Mouse (Mus musculus): Measurements from ENCODE around the gene Rnf43. TPM values are rescaled to one million over a fixed set of nuclear protein-coding genes. Genes with fewer than 3 reads are reported as not detected.

Gene Rnf43
- polyA plus RNA-seq, 2 experiments = 4.7 to 6.5 TPM

GRCm38 (mm10) chr11:87682838-87683571 is 20.5 kb downstream of the Rnf43 start:
- H3K4me3 ChIP-seq (replicated peaks; ENCODE audit: low read length) = no peak overlapping the region
- H3K4me1 ChIP-seq (ENCODE audit: control insufficient read depth, insufficient read depth, low read length) = no peaks in the 10 kb centered on the region; the same call in 1 of the 2 replicates
- no peak overlapping the region for H3K27ac ChIP-seq (replicated peaks; ENCODE audit: low read depth, low read length)
- no peaks in the 10 kb centered on the region for H3K36me3 ChIP-seq (ENCODE audit: control insufficient read depth, insufficient read depth, low read length)
- WGBS = 27% methylated on average over 13 of the region's 13 CpGs
- no peak overlapping the region for H3K4me2 ChIP-seq (replicated peaks; ENCODE audit: low read depth, low read length, severe bottlenecking)
- no peaks in the 10 kb centered on the region for H3K27me3 ChIP-seq (ENCODE audit: control insufficient read depth, insufficient read depth, low read length)
- DNase-seq (ENCODE audit: low spot score) (no peak), ATAC-seq (ENCODE audit: low FRiP score, low read depth) (no peak)
- H3K9me3 ChIP-seq (ENCODE audit: control insufficient read depth, low read length) = no peaks in the 10 kb centered on the region
- H3K9ac ChIP-seq (ENCODE audit: low read depth, low read length, severe bottlenecking) = no peak overlapping the region
- no peak for TF ChIP-seq POLR2A (IDR thresholded peaks at IDR 0.05; ENCODE audit: borderline replicate concordance, extremely low read depth, insufficient read depth, insufficient read length)

GRCm38 (mm10) chr11:87686407-87686806 is 23.9 kb downstream of the Rnf43 start:
- no peaks in the 10 kb centered on the region for H3K9me3 ChIP-seq (ENCODE audit: control insufficient read depth, low read length)
- no peak overlapping the region for H3K9ac ChIP-seq (ENCODE audit: low read depth, low read length, severe bottlenecking)
- H3K4me3 ChIP-seq (replicated peaks; ENCODE audit: low read length) = no peak overlapping the region
- peaks cover 12% of the 10 kb centered on the region for H3K4me1 ChIP-seq (ENCODE audit: control insufficient read depth, insufficient read depth, low read length)
- TF ChIP-seq POLR2A (IDR thresholded peaks at IDR 0.05; ENCODE audit: borderline replicate concordance, extremely low read depth, insufficient read depth, insufficient read length) = no peak
- no peaks in the 10 kb centered on the region for H3K36me3 ChIP-seq (ENCODE audit: control insufficient read depth, insufficient read depth, low read length)
- H3K27me3 ChIP-seq (ENCODE audit: control insufficient read depth, insufficient read depth, low read length) = no peaks in the 10 kb centered on the region
- H3K27ac ChIP-seq (replicated peaks; ENCODE audit: low read depth, low read length) = no peak overlapping the region
- no peak overlapping the region for H3K4me2 ChIP-seq (replicated peaks; ENCODE audit: low read depth, low read length, severe bottlenecking)
- no peak for DNase-seq (ENCODE audit: low spot score)
- ATAC-seq (ENCODE audit: low FRiP score, low read depth) = no peak
- 58% methylated on average over 7 of the region's 7 CpGs for WGBS

- WGBS = 62% methylated on average over 15 of the region's 15 CpGs
- Histone ChIP-seq H3K36me3 (ENCODE audit: control insufficient read depth, insufficient read depth, low read length) (no peaks in the 10 kb centered on the region), H3K4me2 (replicated peaks; ENCODE audit: low read depth, low read length, severe bottlenecking) (no peak overlapping the region), H3K4me1 (ENCODE audit: control insufficient read depth, insufficient read depth, low read length) (peaks cover 12% of the 10 kb centered on the region), H3K9me3 (ENCODE audit: control insufficient read depth, low read length) (no peaks in the 10 kb centered on the region), H3K9ac (ENCODE audit: low read depth, low read length, severe bottlenecking) (no peak overlapping the region), H3K27ac (replicated peaks; ENCODE audit: low read depth, low read length) (no peak overlapping the region), H3K4me3 (replicated peaks; ENCODE audit: low read length) (no peak overlapping the region), H3K27me3 (ENCODE audit: control insufficient read depth, insufficient read depth, low read length) (no peaks in the 10 kb centered on the region)
- no peak for TF ChIP-seq POLR2A (IDR thresholded peaks at IDR 0.05; ENCODE audit: borderline replicate concordance, extremely low read depth, insufficient read depth, insufficient read length)
- ATAC-seq (ENCODE audit: low FRiP score, low read depth) (no peak), DNase-seq (ENCODE audit: low spot score) (no peak)
Measured at GRCm38 (mm10) chr11:87687246-87688225, 25.0 kb downstream of the Rnf43 start.

- DNase-seq (ENCODE audit: low spot score) (no peak), ATAC-seq (ENCODE audit: low FRiP score, low read depth) (no peak)
- Histone ChIP-seq H3K27me3 (ENCODE audit: control insufficient read depth, insufficient read depth, low read length) (no peaks in the 10 kb centered on the region), H3K4me2 (replicated peaks; ENCODE audit: low read depth, low read length, severe bottlenecking) (no peak overlapping the region), H3K4me3 (replicated peaks; ENCODE audit: low read length) (no peak overlapping the region), H3K4me1 (ENCODE audit: control insufficient read depth, insufficient read depth, low read length) (peaks cover 12% of the 10 kb centered on the region), H3K9ac (ENCODE audit: low read depth, low read length, severe bottlenecking) (no peak overlapping the region), H3K9me3 (ENCODE audit: control insufficient read depth, low read length) (no peaks in the 10 kb centered on the region), H3K36me3 (ENCODE audit: control insufficient read depth, insufficient read depth, low read length) (no peaks in the 10 kb centered on the region), H3K27ac (replicated peaks; ENCODE audit: low read depth, low read length) (no peak overlapping the region)
- WGBS = 65% methylated on average over 11 of the region's 11 CpGs
- TF ChIP-seq POLR2A (IDR thresholded peaks at IDR 0.05; ENCODE audit: borderline replicate concordance, extremely low read depth, insufficient read depth, insufficient read length) = no peak
Measured at GRCm38 (mm10) chr11:87688478-87689203, 26.1 kb downstream of the Rnf43 start.

- no peaks in the 10 kb centered on the region for H3K9me3 ChIP-seq (ENCODE audit: control insufficient read depth, low read length)
- DNase-seq (ENCODE audit: low spot score) (peak; percentile 83), ATAC-seq (ENCODE audit: low FRiP score, low read depth) (peak; percentile 41; the same call in 1 of the 2 replicates)
- H3K36me3 ChIP-seq (ENCODE audit: control insufficient read depth, insufficient read depth, low read length) = no peaks in the 10 kb centered on the region
- H3K27ac ChIP-seq (replicated peaks; ENCODE audit: low read depth, low read length) = no peak overlapping the region
- WGBS = 3% methylated on average over 7 of the region's 7 CpGs
- no peak for TF ChIP-seq POLR2A (IDR thresholded peaks at IDR 0.05; ENCODE audit: borderline replicate concordance, extremely low read depth, insufficient read depth, insufficient read length)
- peaks cover 12% of the 10 kb centered on the region for H3K4me1 ChIP-seq (ENCODE audit: control insufficient read depth, insufficient read depth, low read length)
- no peaks in the 10 kb centered on the region for H3K27me3 ChIP-seq (ENCODE audit: control insufficient read depth, insufficient read depth, low read length)
- H3K4me3 ChIP-seq (replicated peaks; ENCODE audit: low read length) = no peak overlapping the region
- peak overlapping the region; percentile 21; the same call in 1 of the 2 replicates for H3K4me2 ChIP-seq (replicated peaks; ENCODE audit: low read depth, low read length, severe bottlenecking)
- no peak overlapping the region for H3K9ac ChIP-seq (ENCODE audit: low read depth, low read length, severe bottlenecking)
Measured at GRCm38 (mm10) chr11:87689402-87689808, 26.9 kb downstream of the Rnf43 start.

All from limb, embryonic 14.5 days (tissue).